Mouse (Mus musculus) intestine, embryonic 15.5 days (tissue): ENCODE results near the gene Dgkg. TPM values are rescaled to one million over a fixed set of nuclear protein-coding genes. Genes with fewer than 3 reads are reported as not detected.

Source experiments
- ATAC-seq: fragments of 200-750 bp; cut with Nextera tagmentation; 2 replicates; pipeline ENCODE4 v1.8.0; 2017; ENCODE audit warnings: moderate TSS enrichment, moderate library complexity
- H3K27ac ChIP-seq: fragments of 300-500 bp; sonication (generic); 2 replicates; pipeline ENCODE4 v1.5.1; 2015; ENCODE audit warnings: mild to moderate bottlenecking, inconsistent platforms
- H3K27me3 ChIP-seq: fragments of 300-500 bp; sonication (generic); replicated peaks from 2 replicates; pipeline ENCODE4 v1.6.1; 2015; ENCODE audit warnings: inconsistent platforms
- H3K36me3 ChIP-seq: fragments of 300-500 bp; sonication (generic); 2 replicates; pipeline ENCODE4 v1.6.1; 2015; ENCODE audit warnings: inconsistent platforms
- H3K4me1 ChIP-seq: fragments of 300-500 bp; sonication (generic); replicated peaks from 2 replicates; pipeline ENCODE4 v1.6.1; 2015; ENCODE audit warnings: inconsistent platforms
- H3K4me2 ChIP-seq: fragments of 300-500 bp; sonication (generic); replicated peaks from 2 replicates; pipeline ENCODE4 v1.6.1; 2015; ENCODE audit warnings: mild to moderate bottlenecking, inconsistent platforms
- H3K4me3 ChIP-seq: fragments of 300-500 bp; sonication (generic); replicated peaks from 2 replicates; pipeline ENCODE4 v1.5.1; 2015; ENCODE audit warnings: inconsistent platforms
- H3K9ac ChIP-seq: fragments of 300-500 bp; sonication (generic); 2 replicates; pipeline ENCODE4 v1.6.1; 2015; ENCODE audit warnings: inconsistent platforms
- H3K9me3 ChIP-seq: fragments of 300-500 bp; sonication (generic); 2 replicates; pipeline ENCODE4 v1.6.1; 2016; ENCODE audit warnings: inconsistent platforms
- whole genome bisulfite sequencing: fragments of 180-500 bp; shearing (Covaris S2); methylation state at CpG from one replicate; pipeline ENCODE4 v1.1.7; 2015; 5-methylcytosine and 5-hydroxymethylcytosine counted together
- polyA plus RNA-seq: library from polyadenylated mRNA; unstranded; fragments of >200 nt; fragmentation: Nextera tagmentation; extraction: Ambion mirVana; gene quantifications from 2 replicates; pipeline ENCODE4 v1.2.1, GENCODE M21; 2015

Gene Dgkg
- polyA plus RNA-seq, 1 experiment from 2014 or later: 3.8 TPM

- H3K36me3 ChIP-seq: no peaks in the 10 kb centered on the region
- ATAC-seq: 0 out of 2 replicates have a peak, but pooled peaks have one; percentile 39
- no peak overlapping the region for H3K27ac ChIP-seq
- WGBS: 72% methylated on average over 9 of the region's 9 CpGs
- H3K4me2 ChIP-seq: no peak overlapping the region
- no peaks in the 10 kb centered on the region for H3K4me1 ChIP-seq
- no peaks in the 10 kb centered on the region for H3K27me3 ChIP-seq
- H3K9me3 ChIP-seq: no peaks in the 10 kb centered on the region
- H3K4me3 ChIP-seq: no peak overlapping the region
- no peak overlapping the region for H3K9ac ChIP-seq
Observed at GRCm38 (mm10) chr16:22531041-22531440, 126.0 kb downstream of the Dgkg start.

GRCm38 (mm10) chr16:22527499-22527939 lies 129.5 kb downstream of the Dgkg start:
- no peaks in the 10 kb centered on the region for H3K4me1 ChIP-seq
- no peaks in the 10 kb centered on the region for H3K27me3 ChIP-seq
- WGBS: 71% methylated on average over 5 of the region's 5 CpGs
- no peaks in the 10 kb centered on the region for H3K9me3 ChIP-seq
- no peak overlapping the region for H3K27ac ChIP-seq
- H3K9ac ChIP-seq: no peak overlapping the region
- H3K4me3 ChIP-seq: no peak overlapping the region
- ATAC-seq: no peak
- H3K4me2 ChIP-seq: no peak overlapping the region
- no peaks in the 10 kb centered on the region for H3K36me3 ChIP-seq

GRCm38 (mm10) chr16:22526386-22526785 lies 130.6 kb downstream of the Dgkg start:
- Histone ChIP-seq H3K9ac (no peak overlapping the region), H3K27ac (no peak overlapping the region), H3K4me1 (no peaks in the 10 kb centered on the region), H3K4me3 (no peak overlapping the region), H3K4me2 (no peak overlapping the region), H3K9me3 (no peaks in the 10 kb centered on the region), H3K36me3 (no peaks in the 10 kb centered on the region), H3K27me3 (no peaks in the 10 kb centered on the region)
- WGBS: 90% methylated on average over 4 of the region's 4 CpGs
- ATAC-seq: no peak

- no peak overlapping the region for H3K4me3 ChIP-seq
- no peaks in the 10 kb centered on the region for H3K9me3 ChIP-seq
- 15% methylated on average over 20 of the region's 20 CpGs for WGBS
- no peak overlapping the region for H3K9ac ChIP-seq
- ATAC-seq: peak; percentile 83
- H3K27me3 ChIP-seq: no peaks in the 10 kb centered on the region
- H3K4me2 ChIP-seq: peak overlapping the region; percentile 20
- peak overlapping the region; percentile 2; the same call in 1 of the 2 replicates for H3K27ac ChIP-seq
- H3K4me1 ChIP-seq: peaks cover 14% of the 10 kb centered on the region
- no peaks in the 10 kb centered on the region for H3K36me3 ChIP-seq
Observed at GRCm38 (mm10) chr16:22517431-22518384, 139.3 kb downstream of the Dgkg start.

- H3K4me2 ChIP-seq: no peak overlapping the region
- H3K4me3 ChIP-seq: no peak overlapping the region
- no peaks in the 10 kb centered on the region for H3K27me3 ChIP-seq
- H3K4me1 ChIP-seq: peaks cover 14% of the 10 kb centered on the region
- no peak for ATAC-seq
- H3K9me3 ChIP-seq: no peaks in the 10 kb centered on the region
- no peak overlapping the region for H3K9ac ChIP-seq
- H3K36me3 ChIP-seq: no peaks in the 10 kb centered on the region
- no peak overlapping the region for H3K27ac ChIP-seq
- WGBS: 53% methylated on average over 5 of the region's 5 CpGs
Observed at GRCm38 (mm10) chr16:22515476-22515875, 141.5 kb downstream of the Dgkg start.

- no peaks in the 10 kb centered on the region for H3K27me3 ChIP-seq
- no peak overlapping the region for H3K27ac ChIP-seq
- H3K4me1 ChIP-seq: no peaks in the 10 kb centered on the region
- no peak overlapping the region for H3K9ac ChIP-seq
- H3K4me3 ChIP-seq: no peak overlapping the region
- 37% methylated on average over 9 of the region's 9 CpGs for WGBS
- no peaks in the 10 kb centered on the region for H3K9me3 ChIP-seq
- H3K36me3 ChIP-seq: no peaks in the 10 kb centered on the region
- no peak overlapping the region; the same call in 1 of the 2 replicates for H3K4me2 ChIP-seq
- ATAC-seq: peak; percentile 80
Observed at GRCm38 (mm10) chr16:22510861-22511637, 146.0 kb downstream of the Dgkg start.

- H3K4me2 ChIP-seq: no peak overlapping the region
- no peak overlapping the region for H3K27ac ChIP-seq
- WGBS: 81% methylated on average over 5 of the region's 5 CpGs
- no peaks in the 10 kb centered on the region for H3K27me3 ChIP-seq
- H3K4me3 ChIP-seq: no peak overlapping the region
- no peak for ATAC-seq
- H3K4me1 ChIP-seq: peaks cover 10% of the 10 kb centered on the region; the same call in 1 of the 2 replicates
- no peak overlapping the region for H3K9ac ChIP-seq
- no peaks in the 10 kb centered on the region for H3K36me3 ChIP-seq
- no peaks in the 10 kb centered on the region for H3K9me3 ChIP-seq
Observed at GRCm38 (mm10) chr16:22508936-22509563, 148.0 kb downstream of the Dgkg start.

- no peak overlapping the region for H3K9ac ChIP-seq
- no peak overlapping the region for H3K4me3 ChIP-seq
- H3K27me3 ChIP-seq: no peaks in the 10 kb centered on the region
- no peaks in the 10 kb centered on the region for H3K9me3 ChIP-seq
- H3K36me3 ChIP-seq: no peaks in the 10 kb centered on the region
- no peak overlapping the region for H3K4me2 ChIP-seq
- peaks cover 12% of the 10 kb centered on the region; the same call in 1 of the 2 replicates for H3K4me1 ChIP-seq
- no peak overlapping the region for H3K27ac ChIP-seq
- 68% methylated on average over 6 of the region's 6 CpGs for WGBS
- no peak for ATAC-seq
Observed at GRCm38 (mm10) chr16:22505656-22506055, 151.4 kb downstream of the Dgkg start.

- no peak overlapping the region for H3K4me2 ChIP-seq
- no peak overlapping the region for H3K9ac ChIP-seq
- H3K36me3 ChIP-seq: no peaks in the 10 kb centered on the region
- 43% methylated on average over 8 of the region's 8 CpGs for WGBS
- H3K4me3 ChIP-seq: no peak overlapping the region
- H3K27me3 ChIP-seq: no peaks in the 10 kb centered on the region
- no peaks in the 10 kb centered on the region for H3K9me3 ChIP-seq
- H3K27ac ChIP-seq: no peak overlapping the region
- peak; percentile 63; the same call in 1 of the 2 replicates for ATAC-seq
- H3K4me1 ChIP-seq: peaks cover 12% of the 10 kb centered on the region; the same call in 1 of the 2 replicates
Observed at GRCm38 (mm10) chr16:22504851-22505250, 152.2 kb downstream of the Dgkg start.

- H3K36me3 ChIP-seq: no peaks in the 10 kb centered on the region
- no peak for ATAC-seq
- peaks cover 12% of the 10 kb centered on the region; the same call in 1 of the 2 replicates for H3K4me1 ChIP-seq
- no peaks in the 10 kb centered on the region for H3K9me3 ChIP-seq
- H3K27me3 ChIP-seq: no peaks in the 10 kb centered on the region
- H3K27ac ChIP-seq: no peak overlapping the region
- no peak overlapping the region for H3K9ac ChIP-seq
- no peak overlapping the region for H3K4me2 ChIP-seq
- no peak overlapping the region for H3K4me3 ChIP-seq
- WGBS: 63% methylated on average over 5 of the region's 5 CpGs
Observed at GRCm38 (mm10) chr16:22504049-22504448, 153.0 kb downstream of the Dgkg start.

- H3K27me3 ChIP-seq: no peaks in the 10 kb centered on the region
- peaks cover 12% of the 10 kb centered on the region; the same call in 1 of the 2 replicates for H3K4me1 ChIP-seq
- peak; percentile 56; the same call in 1 of the 2 replicates for ATAC-seq
- 51% methylated on average over 4 of the region's 4 CpGs for WGBS
- H3K27ac ChIP-seq: no peak overlapping the region
- H3K36me3 ChIP-seq: no peaks in the 10 kb centered on the region
- no peak overlapping the region for H3K4me3 ChIP-seq
- H3K9ac ChIP-seq: no peak overlapping the region
- no peaks in the 10 kb centered on the region for H3K9me3 ChIP-seq
- no peak overlapping the region for H3K4me2 ChIP-seq
Observed at GRCm38 (mm10) chr16:22503467-22503866, 153.6 kb downstream of the Dgkg start.

- 44% methylated on average over 6 of the region's 6 CpGs for WGBS
- peak; percentile 51; the same call in 1 of the 2 replicates for ATAC-seq
- peaks cover 15% of the 10 kb centered on the region; the same call in 1 of the 2 replicates for H3K4me1 ChIP-seq
Observed at GRCm38 (mm10) chr16:22501855-22502254, 155.2 kb downstream of the Dgkg start.

More at GRCm38 (mm10) chr16:22501855-22502254, 155.2 kb downstream of the Dgkg start:
- Histone ChIP-seq H3K9me3 (no peaks in the 10 kb centered on the region), H3K4me2 (no peak overlapping the region), H3K9ac (no peak overlapping the region), H3K36me3 (no peaks in the 10 kb centered on the region), H3K4me3 (no peak overlapping the region), H3K27me3 (no peaks in the 10 kb centered on the region), H3K27ac (no peak overlapping the region)
